Mouse (Mus musculus) heart, postnatal 0 days (tissue): Measurements from ENCODE around the gene Tbx15. TPM values are rescaled to one million over a fixed set of nuclear protein-coding genes. Genes with fewer than 3 reads are reported as not detected.
A peak's percentile ranks its signal among the peaks of the same experiment; 100 is the strongest.

Source experiments
- ATAC-seq: fragments of 200-750 bp; cut with Nextera tagmentation; 2 replicates; pipeline ENCODE4 v1.8.0; 2017; ENCODE audit warnings: low read depth, moderate number of reproducible peaks, moderate library complexity; ENCODE audit not compliant: insufficient read depth
- DNase-seq: peaks from one replicate; pipeline ENCODE4 v3.0.0-alpha.2; 2016; ENCODE audit warnings: low spot score
- H3K27ac ChIP-seq: fragments of 300-500 bp; sonication (generic); 2 replicates; pipeline ENCODE4 v1.5.1; 2014; ENCODE audit warnings: low read depth, mild to moderate bottlenecking
- H3K27me3 ChIP-seq: fragments of 300-500 bp; sonication (generic); 2 replicates; pipeline ENCODE4 v1.6.1; 2014; ENCODE audit warnings: low read length, mixed read lengths; ENCODE audit not compliant: control insufficient read depth, insufficient read depth
- H3K36me3 ChIP-seq: fragments of 300-500 bp; sonication (generic); replicated peaks from 2 replicates; pipeline ENCODE4 v1.6.1; 2014; ENCODE audit warnings: low read length, mixed read lengths; ENCODE audit not compliant: control insufficient read depth, insufficient read depth
- H3K4me1 ChIP-seq: fragments of 300-500 bp; sonication (generic); 2 replicates; pipeline ENCODE4 v1.6.1; 2014; ENCODE audit warnings: antibody characterized with exemption; ENCODE audit not compliant: control insufficient read depth, insufficient read depth
- H3K4me2 ChIP-seq: fragments of 300-500 bp; sonication (generic); 2 replicates; pipeline ENCODE4 v1.6.1; 2014; ENCODE audit warnings: low read depth, mild to moderate bottlenecking, low read length, moderate library complexity
- H3K4me3 ChIP-seq: fragments of 300-500 bp; sonication (generic); 2 replicates; pipeline ENCODE4 v1.5.1; 2014; ENCODE audit warnings: low read depth, low read length
- H3K9ac ChIP-seq: fragments of 300-500 bp; sonication (generic); replicated peaks from 2 replicates; pipeline ENCODE4 v1.6.1; 2014; ENCODE audit warnings: low read depth, low read length, mixed read lengths
- H3K9me3 ChIP-seq: fragments of 300-500 bp; sonication (generic); replicated peaks from 2 replicates; pipeline ENCODE4 v1.6.1; 2016; ENCODE audit warnings: low read length; ENCODE audit not compliant: control insufficient read depth
- CTCF ChIP-seq: IDR thresholded peaks from 2 replicates; pipeline ENCODE4 v1.5.1; 2016; ENCODE audit warnings: antibody characterized with exemption, control low read depth, low read depth
- EP300 ChIP-seq: IDR thresholded peaks from 2 replicates; pipeline ENCODE4 v1.6.1; 2016; ENCODE audit warnings: antibody characterized with exemption, low read depth
- WGBS: fragments of 180-500 bp; shearing (Covaris S2); extraction: QIAGEN DNeasy Blood & Tissue Kit; methylation state at CpG from one replicate; pipeline ENCODE4 v1.1.7; 2014; 5-methylcytosine and 5-hydroxymethylcytosine counted together
- polyA plus RNA-seq: library from polyadenylated mRNA; unstranded; fragments of >200 nt; fragmentation: Nextera tagmentation; extraction: Ambion mirVana; gene quantifications from 2 replicates; pipeline ENCODE4 v1.2.1, GENCODE M21; 2015
- total RNA-seq: library from RNA; depleted of rRNA; stranded (reverse); fragments of >200 nt; gene quantifications from 2 replicates; pipeline ENCODE4 v1.2.3, GENCODE M21; 2014; ENCODE audit warnings: low replicate concordance; rRNA removed

The Tbx15 gene
- total RNA-seq (0.23 and 1.5 TPM in 2 replicates), polyA plus RNA-seq (0.03 and 0.10 TPM in 2 replicates)

DNA sequence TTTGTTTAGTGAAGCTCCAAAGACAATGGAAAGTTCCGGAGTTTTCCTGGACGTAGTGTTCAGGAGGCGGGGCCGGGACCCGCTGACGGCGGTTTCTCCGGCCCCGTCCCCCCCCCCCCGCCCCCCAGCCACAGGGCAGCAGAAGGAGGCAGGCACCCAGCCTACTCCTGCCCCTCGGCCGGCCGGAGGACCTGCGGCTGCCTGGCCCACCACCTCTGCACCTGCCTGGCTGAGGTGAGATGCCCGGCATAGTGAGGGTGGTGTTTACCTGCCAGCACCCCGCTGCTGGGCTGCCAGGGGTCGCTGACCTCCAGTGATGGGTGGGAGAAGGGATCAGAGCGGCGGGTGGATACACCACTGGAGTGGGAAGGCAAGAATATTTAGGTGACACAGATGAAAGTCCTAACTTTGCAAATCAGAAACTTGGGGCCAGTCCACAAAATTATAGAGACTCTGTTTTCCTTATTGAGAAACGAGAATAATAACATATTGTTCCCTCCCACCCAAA is at the start of gene Tbx15:
Gene Tbx15 (plus strand): TSS at position 169 of the 508 bp plus-strand sequence.
- 1% methylated on average over 20 of the region's 20 CpGs for WGBS

GRCm38 (mm10) chr3:99193576-99193975 is 46.6 kb upstream of the Tbx15 start:
- Histone ChIP-seq H3K4me1 (no peaks in the 10 kb centered on the region), H3K4me2 (no peak overlapping the region), H3K4me3 (no peak overlapping the region), H3K9ac (no peak overlapping the region), H3K9me3 (no peaks in the 10 kb centered on the region), H3K36me3 (no peaks in the 10 kb centered on the region), H3K27ac (no peak overlapping the region), H3K27me3 (no peaks in the 10 kb centered on the region)
- WGBS, result 48% methylated on average over 4 of the region's 4 CpGs
- ATAC-seq (no peak), DNase-seq (no peak)
- TF ChIP-seq CTCF (no peak), EP300 (no peak)

More for the DNA sequence above, at the start of gene Tbx15:
- no peak within 1 kb of the TSS for H3K9ac ChIP-seq
- peak within 1 kb of the TSS; percentile 37 for H3K4me3 ChIP-seq
- TF ChIP-seq EP300, result no peak
- TF ChIP-seq CTCF, result no peak
- no peaks in the 10 kb centered on the region for H3K9me3 ChIP-seq
- H3K4me2 ChIP-seq, result peak within 1 kb of the TSS; percentile 41
- ATAC-seq (no peak), DNase-seq (no peak)
- peaks cover 97% of the 10 kb centered on the region for H3K27me3 ChIP-seq
- H3K27ac ChIP-seq, result no peak within 1 kb of the TSS
- no peaks in the 10 kb centered on the region for H3K36me3 ChIP-seq
- H3K4me1 ChIP-seq, result 0 out of 2 replicates have a peak, but pooled peaks cover 4% of the 10 kb centered on the region

GRCm38 (mm10) chr3:99203331-99203730 is 36.9 kb upstream of the Tbx15 start:
- no peak for TF ChIP-seq CTCF
- TF ChIP-seq EP300, result no peak
- Histone ChIP-seq H3K4me2 (no peak overlapping the region), H3K4me1 (no peaks in the 10 kb centered on the region), H3K27me3 (no peaks in the 10 kb centered on the region), H3K9ac (no peak overlapping the region), H3K36me3 (0 out of 2 replicates have a peak, but pooled peaks cover 4% of the 10 kb centered on the region), H3K27ac (no peak overlapping the region), H3K4me3 (no peak overlapping the region), H3K9me3 (no peaks in the 10 kb centered on the region)
- DNase-seq (no peak), ATAC-seq (no peak)

DNA sequence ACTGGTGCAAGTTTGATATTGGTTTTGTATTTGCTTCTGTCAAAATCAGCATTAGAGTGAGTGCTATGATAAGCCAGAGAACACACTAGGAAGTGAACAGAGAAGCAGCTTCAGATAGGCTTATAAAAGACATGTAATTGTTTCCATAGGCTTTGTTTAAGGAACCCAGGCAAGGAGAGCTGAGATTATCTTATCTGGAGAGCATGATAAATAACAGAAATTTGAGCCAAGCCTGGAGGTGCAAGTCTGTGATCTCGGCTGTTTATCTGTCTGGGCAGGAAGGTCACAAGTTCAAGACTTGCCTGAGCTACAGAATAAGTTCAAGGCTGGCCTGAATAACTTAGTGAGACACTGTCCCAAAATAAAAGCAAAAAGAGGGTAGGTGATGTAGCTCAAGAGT is 31.8 kb upstream of the Tbx15 start:
- no peak overlapping the region for H3K9ac ChIP-seq
- no peak for TF ChIP-seq CTCF
- no peak for TF ChIP-seq EP300

DNA sequence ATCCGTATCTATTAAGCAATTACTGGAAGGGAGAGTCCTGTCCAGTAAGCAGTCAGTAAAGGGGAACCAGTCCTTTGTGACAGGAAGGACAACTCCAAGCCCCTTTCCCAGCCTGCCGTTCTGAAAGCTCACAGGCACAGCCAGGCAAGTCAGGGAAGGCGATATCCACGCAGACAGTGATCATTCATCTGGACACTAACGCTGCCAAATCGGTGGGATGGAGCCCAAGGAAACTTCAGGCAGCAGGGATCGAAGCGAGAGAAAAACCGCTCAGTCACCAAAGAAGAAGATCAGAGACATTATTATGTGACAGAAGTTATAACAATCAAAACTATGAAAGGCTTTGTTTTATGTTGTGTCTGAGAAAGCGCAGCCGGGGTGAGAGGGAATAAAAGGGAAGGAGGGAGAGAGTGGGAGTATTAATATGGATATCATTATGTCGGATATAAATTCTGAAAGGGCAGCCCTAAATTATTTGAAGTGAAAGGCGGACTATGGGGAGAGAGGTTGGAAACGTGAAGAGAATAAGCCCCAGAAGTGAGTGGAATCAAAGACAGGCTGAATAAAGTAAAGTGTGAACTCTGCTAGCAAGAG is 29.0 kb upstream of the Tbx15 start:
- 70% methylated on average over 14 of the region's 14 CpGs for WGBS

More for the DNA sequence above, 31.8 kb upstream of the Tbx15 start:
- no peaks in the 10 kb centered on the region; the same call in 1 of the 2 replicates for H3K36me3 ChIP-seq
- DNase-seq (no peak), ATAC-seq (no peak)
- no peak overlapping the region for H3K4me2 ChIP-seq
- H3K9me3 ChIP-seq, result no peaks in the 10 kb centered on the region
- no peak overlapping the region for H3K27ac ChIP-seq
- WGBS, result 21% methylated on average over 1 of the region's 1 CpGs
- H3K4me1 ChIP-seq, result no peaks in the 10 kb centered on the region
- H3K27me3 ChIP-seq, result no peaks in the 10 kb centered on the region
- H3K4me3 ChIP-seq, result no peak overlapping the region

More for the DNA sequence above, 29.0 kb upstream of the Tbx15 start:
- no peaks in the 10 kb centered on the region for H3K4me1 ChIP-seq
- no peaks in the 10 kb centered on the region for H3K27me3 ChIP-seq
- H3K4me3 ChIP-seq, result no peak overlapping the region
- no peak overlapping the region for H3K9ac ChIP-seq
- TF ChIP-seq EP300, result no peak
- no peak for TF ChIP-seq CTCF
- H3K4me2 ChIP-seq, result no peak overlapping the region
- H3K36me3 ChIP-seq, result no peaks in the 10 kb centered on the region; the same call in 1 of the 2 replicates
- H3K9me3 ChIP-seq, result no peaks in the 10 kb centered on the region
- DNase-seq (no peak), ATAC-seq (no peak)
- H3K27ac ChIP-seq, result no peak overlapping the region
